Mouse (Mus musculus): ENCODE measurements around the gene Hbb-y.

- TF ChIP-seq CTCF (IDR thresholded peaks at IDR 0.05; ENCODE audit: low read depth) = no peak
- peak; percentile 97 for TF ChIP-seq EP300 (IDR thresholded peaks at IDR 0.05; ENCODE audit: low read depth)
Measured at GRCm38 (mm10) chr7:103859076-103859475, 6.1 kb upstream of the Hbb-y start.
